Comparison of ENCODE assay signal across 8 mouse cellular contexts in the genomic region with DNA sequence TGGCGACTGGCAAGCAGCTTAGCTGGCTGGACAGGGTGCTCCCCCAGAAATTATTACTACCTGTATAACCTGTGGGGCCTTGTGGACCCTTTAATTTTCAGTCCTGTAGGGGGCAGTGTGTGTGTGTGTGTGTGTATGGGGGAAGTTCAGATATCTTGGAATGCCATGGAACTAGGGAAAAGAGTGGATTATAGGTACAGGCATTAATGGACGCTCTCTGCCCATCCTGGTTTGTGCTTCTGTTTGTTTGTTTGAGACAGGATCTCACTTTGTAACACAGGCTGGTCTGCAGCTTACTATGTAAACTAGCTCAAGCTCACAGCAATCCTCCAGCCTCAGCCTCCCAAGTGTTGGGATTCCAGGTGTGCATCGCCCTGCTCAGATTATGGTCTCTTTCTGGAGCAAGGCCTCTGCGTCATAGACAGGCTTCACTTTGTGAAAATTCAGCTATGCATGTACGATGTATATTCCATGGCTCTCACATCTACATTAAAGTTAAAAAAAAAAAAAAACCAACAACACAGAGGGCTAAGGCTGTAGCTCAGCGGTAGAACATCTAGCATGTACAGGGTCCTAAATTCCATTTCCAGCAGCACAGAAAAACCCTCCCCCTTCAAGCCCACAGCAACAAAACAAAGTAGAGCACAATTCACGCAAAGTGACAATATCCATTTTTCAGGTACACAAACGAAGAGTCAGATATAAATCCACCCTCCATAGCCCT. TPM values are rescaled to one million over a fixed set of nuclear protein-coding genes. Genes with fewer than 3 reads are reported as not detected.
A peak's percentile ranks its signal among the peaks of the same experiment; 100 is the strongest.
DNase-seq lines count a peak whose midpoint lies in the region; ATAC-seq and TF ChIP-seq lines count a peak whose summit lies in the region.

No protein-coding gene starts in this region.

- peak; percentile 44 for TF ChIP-seq CTCF in left cerebral cortex, adult 2 months (IDR thresholded peaks at IDR 0.05)

- DNase-seq in left cerebral cortex, adult 2 months (ENCODE audit: extremely low spot score in 1 of 2, low spot score in 2 of 2): no peak
- DNase-seq in left cerebral cortex, adult 11 months (ENCODE audit: low spot score): no peak
- DNase-seq in adrenal gland, postnatal 14 days: peak; percentile 17
- peak; percentile 64 for DNase-seq in embryonic facial prominence, embryonic 14.5 days (ENCODE audit: low spot score)
- peak; percentile 65 for DNase-seq in hindbrain, embryonic 11.5 days (ENCODE audit: low spot score)
- DNase-seq in naive thymus-derived CD4-positive, alpha-beta T cell, adult 2 months (ENCODE audit: low read depth): peak; percentile 61
- DNase-seq in frontal cortex, postnatal 25 days (ENCODE audit: low spot score in 2 of 2): no peak

- ATAC-seq in embryonic facial prominence, embryonic 14.5 days (ENCODE audit: low read depth): peak; percentile 48
- ATAC-seq in hindbrain, embryonic 11.5 days (ENCODE audit: low FRiP score): peak; percentile 44
- ATAC-seq in limb, embryonic 15.5 days (ENCODE audit: insufficient number of reproducible peaks, low FRiP score, low TSS enrichment, low read depth): peak; percentile 50

- H3K9ac ChIP-seq in embryonic facial prominence, embryonic 14.5 days (ENCODE audit: low read depth, low read length): peak overlapping the region; percentile 55
- peak overlapping the region; percentile 37; the same call in 1 of the 2 replicates for H3K9ac ChIP-seq in hindbrain, embryonic 11.5 days (ENCODE audit: low read depth, low read length)
- H3K9ac ChIP-seq in limb, embryonic 15.5 days: peak overlapping the region; percentile 20; the same call in 1 of the 2 replicates

- WGBS in embryonic facial prominence, embryonic 14.5 days: 25% methylated on average over 8 of the region's 8 CpGs
- WGBS in hindbrain, embryonic 11.5 days: 24% methylated on average over 8 of the region's 8 CpGs
- WGBS in limb, embryonic 15.5 days: 31% methylated on average over 8 of the region's 8 CpGs

- H3K4me3 ChIP-seq in left cerebral cortex, adult 2 months: peak overlapping the region; percentile 50
- peak overlapping the region; percentile 37 for H3K4me3 ChIP-seq in embryonic facial prominence, embryonic 14.5 days (ENCODE audit: low read depth, low read length)
- H3K4me3 ChIP-seq in hindbrain, embryonic 11.5 days (ENCODE audit: low read depth, low read length): peak overlapping the region; percentile 26
- peak overlapping the region; percentile 39 for H3K4me3 ChIP-seq in limb, embryonic 15.5 days

- intact Hi-C loops in left cerebral cortex, adult 2 months (cut with DNase I): loop anchor here (1.0 to 5.0 kb wide), 3 partner anchors 50 to 282 kb away; partner anchors contain the start of gene Ddx3x

- H3K27ac ChIP-seq in left cerebral cortex, adult 2 months: peak overlapping the region; percentile 90
- H3K27ac ChIP-seq in embryonic facial prominence, embryonic 14.5 days (replicated peaks; ENCODE audit: low read depth, low read length): peak overlapping the region; percentile 81
- H3K27ac ChIP-seq in hindbrain, embryonic 11.5 days (ENCODE audit: low read depth, low read length): peak overlapping the region; percentile 51
- H3K27ac ChIP-seq in limb, embryonic 15.5 days: peak overlapping the region; percentile 85

- no peaks in the 10 kb centered on the region for H3K36me3 ChIP-seq in embryonic facial prominence, embryonic 14.5 days (ENCODE audit: control insufficient read depth, insufficient read depth, low read length)
- H3K36me3 ChIP-seq in hindbrain, embryonic 11.5 days (ENCODE audit: control insufficient read depth, insufficient read depth, low read length): no peaks in the 10 kb centered on the region
- no peaks in the 10 kb centered on the region for H3K36me3 ChIP-seq in limb, embryonic 15.5 days

- H3K4me1 ChIP-seq in embryonic facial prominence, embryonic 14.5 days (ENCODE audit: control insufficient read depth, insufficient read depth, low read length): no peaks in the 10 kb centered on the region
- no peaks in the 10 kb centered on the region for H3K4me1 ChIP-seq in hindbrain, embryonic 11.5 days (replicated peaks; ENCODE audit: control insufficient read depth, insufficient read depth, low read length)
- peaks cover 3% of the 10 kb centered on the region; the same call in 1 of the 2 replicates for H3K4me1 ChIP-seq in limb, embryonic 15.5 days

- peak overlapping the region; percentile 58 for H3K4me2 ChIP-seq in embryonic facial prominence, embryonic 14.5 days (ENCODE audit: low read depth, low read length)
- peak overlapping the region; percentile 40 for H3K4me2 ChIP-seq in hindbrain, embryonic 11.5 days (replicated peaks; ENCODE audit: low read depth, low read length)
- H3K4me2 ChIP-seq in limb, embryonic 15.5 days: peak overlapping the region; percentile 44

- no peaks in the 10 kb centered on the region for H3K9me3 ChIP-seq in embryonic facial prominence, embryonic 14.5 days (ENCODE audit: control insufficient read depth, low read length)
- H3K9me3 ChIP-seq in hindbrain, embryonic 11.5 days (ENCODE audit: control insufficient read depth, low read length): no peaks in the 10 kb centered on the region
- no peaks in the 10 kb centered on the region for H3K9me3 ChIP-seq in limb, embryonic 15.5 days

- no peaks in the 10 kb centered on the region for H3K27me3 ChIP-seq in embryonic facial prominence, embryonic 14.5 days (replicated peaks; ENCODE audit: control insufficient read depth, insufficient read depth, low read length)
- no peaks in the 10 kb centered on the region for H3K27me3 ChIP-seq in hindbrain, embryonic 11.5 days (ENCODE audit: control insufficient read depth, insufficient read depth, low read length)
- peaks cover 3% of the 10 kb centered on the region; the same call in 1 of the 2 replicates for H3K27me3 ChIP-seq in limb, embryonic 15.5 days

RNA-seq across cellular contexts. Expression of gene Ddx3x, which starts 50.7 kb away (rescaled TPM):
- 100 to 1,000 TPM; 172 to 190 TPM for total RNA-seq in left cerebral cortex, adult 2 months (2021)
- 317 and 323 TPM in 2 replicates for total RNA-seq in adrenal gland, postnatal 14 days (2021)
- 123 and 132 TPM in 2 replicates for polyA plus RNA-seq in embryonic facial prominence, embryonic 14.5 days (2014; fragmentation: Nextera tagmentation; extraction: Ambion mirVana)
- 177 and 200 TPM in 2 replicates for polyA plus RNA-seq in hindbrain, embryonic 11.5 days (2014; fragmentation: Nextera tagmentation; extraction: Ambion mirVana)
- 107 and 121 TPM in 2 replicates for polyA plus RNA-seq in limb, embryonic 15.5 days (2015; fragmentation: Nextera tagmentation; extraction: Ambion mirVana)

Comparison
In these comparisons a context has a peak if more than half of its experiments do, and no peak if none do; other contexts are left out.
1. DNase-seq: peak in adrenal gland, postnatal 14 days (single experiment), embryonic facial prominence, embryonic 14.5 days (single experiment), hindbrain, embryonic 11.5 days (single experiment) and naive thymus-derived CD4-positive, alpha-beta T cell, adult 2 months (single experiment); none in left cerebral cortex, adult 2 months (0 of 2), left cerebral cortex, adult 11 months (single experiment) and frontal cortex, postnatal 25 days (0 of 2).
2. Peak in every context shown above with its lines, with median percentiles within 50 percentile points of each other: H3K27ac ChIP-seq, H3K4me3 ChIP-seq, ATAC-seq, H3K4me2 ChIP-seq and H3K9ac ChIP-seq.